Mouse (Mus musculus) adrenal gland, postnatal 36 days (tissue): ENCODE results near the gene Kcnh1. TPM values are rescaled to one million over a fixed set of nuclear protein-coding genes. Genes with fewer than 3 reads are reported as not detected.

Experiments
- DNase-seq, 2 experiments: peaks; one replicate each; pipeline ENCODE4 v3.0.0; 2021; ENCODE audit warnings: mixed read lengths in 1 of 2
- long read RNA-seq, 2 experiments: library from polyadenylated mRNA; stranded (forward); transcript quantifications; one replicate each; pipeline ENCODE4 v2.0.0; 2021; ENCODE audit warnings: borderline sequencing depth in 2 of 2
- total RNA-seq, 2 experiments: library from RNA; stranded (reverse); gene quantifications; 2 replicates each; pipeline ENCODE4 v1.2.3; 2021

Gene Kcnh1
- total RNA-seq = under 1 TPM; 0.16 to 0.36 TPM
- long read RNA-seq, experiment 1 = 0 reads
- long read RNA-seq, experiment 2 = 0 reads

- peak; percentile 95 to 97 for DNase-seq
Measured at GRCm38 (mm10) chr1:192190508-192191321, at the start of gene Kcnh1. Gene Kcnh1 (plus strand): TSS chr1:192190774.

- no peak for DNase-seq
Measured at GRCm38 (mm10) chr1:192151179-192151578, 39.4 kb upstream of the Kcnh1 start.

- no peak for DNase-seq
Measured at GRCm38 (mm10) chr1:192171477-192171876, 19.1 kb upstream of the Kcnh1 start.

GRCm38 (mm10) chr1:192179877-192180276, 10.7 kb upstream of the Kcnh1 start:
- DNase-seq = no peak

GRCm38 (mm10) chr1:192181696-192182257, 8.8 kb upstream of the Kcnh1 start:
- DNase-seq = no peak

- peak in 1 of 2 experiments; percentile 31 for DNase-seq
Measured at GRCm38 (mm10) chr1:192189056-192189455, 1.5 kb upstream of the Kcnh1 start.

GRCm38 (mm10) chr1:192189771-192190170, 803 bp upstream of the Kcnh1 start:
- no peak for DNase-seq

- DNase-seq = no peak
Measured at GRCm38 (mm10) chr1:192191322-192191639, 707 bp downstream of the Kcnh1 start.

GRCm38 (mm10) chr1:192191859-192192258, 1.3 kb downstream of the Kcnh1 start:
- no peak for DNase-seq

GRCm38 (mm10) chr1:192192710-192193109, 2.1 kb downstream of the Kcnh1 start:
- DNase-seq = no peak

GRCm38 (mm10) chr1:192193656-192194055, 3.1 kb downstream of the Kcnh1 start:
- no peak for DNase-seq

- DNase-seq = no peak
Measured at GRCm38 (mm10) chr1:192197495-192197894, 6.9 kb downstream of the Kcnh1 start.

GRCm38 (mm10) chr1:192202936-192203335, 12.4 kb downstream of the Kcnh1 start:
- no peak for DNase-seq

- no peak for DNase-seq
Measured at GRCm38 (mm10) chr1:192207956-192208355, 17.4 kb downstream of the Kcnh1 start.

GRCm38 (mm10) chr1:192212448-192212847, 21.9 kb downstream of the Kcnh1 start:
- DNase-seq = no peak

GRCm38 (mm10) chr1:192214666-192215065, 24.1 kb downstream of the Kcnh1 start:
- no peak for DNase-seq

- DNase-seq = peak; percentile 68 to 72
Measured at GRCm38 (mm10) chr1:192220156-192220555, 29.6 kb downstream of the Kcnh1 start.

GRCm38 (mm10) chr1:192224161-192224560, 33.6 kb downstream of the Kcnh1 start:
- no peak for DNase-seq

GRCm38 (mm10) chr1:192232696-192233095, 42.1 kb downstream of the Kcnh1 start:
- no peak for DNase-seq

GRCm38 (mm10) chr1:192246836-192247235, 56.3 kb downstream of the Kcnh1 start:
- DNase-seq = peak; percentile 41 to 43

GRCm38 (mm10) chr1:192259146-192259545, 68.6 kb downstream of the Kcnh1 start:
- DNase-seq = no peak

- DNase-seq = no peak
Measured at GRCm38 (mm10) chr1:192259616-192260015, 69.0 kb downstream of the Kcnh1 start.

- no peak for DNase-seq
Measured at GRCm38 (mm10) chr1:192265704-192266103, 75.1 kb downstream of the Kcnh1 start.

GRCm38 (mm10) chr1:192266956-192267355, 76.4 kb downstream of the Kcnh1 start:
- no peak for DNase-seq
